Mouse (Mus musculus): Measurements from ENCODE around the gene Hrnr. TPM values are rescaled to one million over a fixed set of nuclear protein-coding genes. Genes with fewer than 3 reads are reported as not detected.
A peak's percentile ranks its signal among the peaks of the same experiment; 100 is the strongest.

The Hrnr gene
- total RNA-seq (2021) = not detected
- long read RNA-seq, experiment 1 = 0 reads
- long read RNA-seq, experiment 2 = 0 reads

GRCm38 (mm10) chr3:93319449-93319848, at the start of gene Hrnr:
Gene Hrnr (plus strand): TSS chr3:93319749.
- no peak for DNase-seq

- DNase-seq = no peak
Observed at GRCm38 (mm10) chr3:93273223-93273622, 46.3 kb upstream of the Hrnr start, which contains the start of gene Flg. Gene Flg (plus strand): TSS chr3:93273523.

GRCm38 (mm10) chr3:93297542-93297941, 22.0 kb upstream of the Hrnr start:
- DNase-seq = no peak

DNA sequence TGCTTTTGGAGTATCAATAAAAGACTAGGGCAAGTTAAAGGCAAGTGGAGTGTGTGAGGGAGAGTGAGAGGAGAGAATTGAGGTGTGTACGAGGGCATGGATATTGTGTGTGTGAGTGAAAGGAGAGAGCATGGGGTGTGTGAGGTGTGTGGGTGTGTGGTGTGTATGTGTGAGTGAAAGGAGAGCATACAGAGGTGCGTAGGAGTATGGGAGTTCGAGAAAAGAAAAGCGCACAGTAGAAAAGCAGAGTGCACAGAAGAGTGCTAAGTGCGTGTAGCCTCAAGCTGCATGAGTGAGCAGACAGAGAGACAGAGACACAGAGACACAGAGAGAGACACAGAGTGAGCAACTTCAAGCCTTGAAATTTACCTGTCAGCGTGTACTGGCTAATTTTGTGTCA, 19.7 kb upstream of the Hrnr start:
- DNase-seq = no peak

DNA sequence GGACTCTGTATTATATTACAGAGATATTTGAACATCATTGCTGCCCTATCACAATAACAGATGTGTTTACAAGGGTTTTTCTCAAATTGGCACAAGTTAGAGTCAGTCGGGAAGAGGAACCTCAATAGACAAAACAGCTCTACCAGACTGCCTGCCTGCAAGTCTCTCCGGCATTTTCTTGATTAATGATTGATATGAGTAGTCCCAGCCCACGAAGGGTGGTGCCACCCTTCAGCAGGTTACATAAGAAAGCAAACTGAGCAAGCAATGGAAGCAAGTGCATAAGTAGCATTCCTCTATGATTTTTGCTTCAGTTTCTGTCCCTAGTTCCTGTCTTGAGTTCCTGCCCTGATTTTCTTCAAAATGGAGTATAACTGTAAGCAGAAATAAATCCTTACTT, 17.7 kb upstream of the Hrnr start:
- DNase-seq = no peak

DNA sequence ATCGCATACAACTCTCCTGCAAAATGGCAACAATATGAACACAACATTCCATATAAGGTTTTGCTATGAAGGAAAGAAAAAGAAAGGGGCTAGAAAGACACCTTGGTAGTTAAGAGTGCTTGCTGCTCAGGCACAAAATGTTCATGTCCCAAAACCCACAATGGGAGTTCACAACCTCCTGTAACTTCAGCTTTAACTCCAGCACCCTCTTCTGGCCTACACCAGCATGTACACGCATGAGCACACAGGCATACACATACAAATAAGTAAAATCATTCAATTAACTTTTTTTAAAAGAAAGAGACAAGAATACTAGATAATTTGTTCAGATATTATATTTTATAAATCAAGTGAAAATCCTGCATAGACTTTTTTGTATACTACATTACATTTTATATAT, 13.4 kb upstream of the Hrnr start:
- DNase-seq = no peak

DNA sequence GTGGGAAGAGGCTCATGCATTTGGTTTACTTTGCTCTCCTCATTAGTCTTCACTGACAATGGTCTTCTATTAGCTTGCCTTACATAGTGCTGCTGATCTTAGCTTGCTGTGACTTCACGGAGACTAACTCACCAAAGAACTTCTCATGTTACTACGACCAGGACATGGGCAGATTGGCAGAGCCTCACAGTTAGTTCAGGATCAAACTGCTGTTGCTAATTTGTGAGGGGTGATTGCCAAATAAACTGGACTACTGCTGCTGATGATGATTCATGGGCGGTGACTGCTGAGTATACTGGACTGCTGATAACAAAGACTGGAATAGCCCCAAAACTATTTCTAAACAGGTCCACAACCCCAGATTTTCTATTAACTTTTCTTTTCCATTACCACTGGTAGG, 8.2 kb upstream of the Hrnr start:
- DNase-seq = no peak

DNA sequence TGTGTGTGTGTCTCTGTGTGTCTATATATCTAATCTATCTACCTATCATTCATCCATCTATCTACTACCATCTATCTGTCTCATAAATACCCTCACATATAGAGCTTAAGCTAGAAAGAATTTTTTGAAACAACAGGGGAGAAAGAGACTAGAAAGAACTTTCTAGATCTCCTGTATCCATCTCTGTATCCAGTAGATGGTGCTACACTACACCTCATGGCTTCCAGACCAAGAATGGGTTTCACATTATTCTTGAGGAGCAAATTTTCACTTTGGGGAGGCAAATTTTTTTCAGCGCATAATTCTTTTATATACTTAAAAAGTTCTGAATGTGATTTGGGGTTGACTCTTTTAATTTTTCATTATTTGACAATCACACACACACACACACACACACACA, 5.2 kb upstream of the Hrnr start:
- no peak for DNase-seq

DNA sequence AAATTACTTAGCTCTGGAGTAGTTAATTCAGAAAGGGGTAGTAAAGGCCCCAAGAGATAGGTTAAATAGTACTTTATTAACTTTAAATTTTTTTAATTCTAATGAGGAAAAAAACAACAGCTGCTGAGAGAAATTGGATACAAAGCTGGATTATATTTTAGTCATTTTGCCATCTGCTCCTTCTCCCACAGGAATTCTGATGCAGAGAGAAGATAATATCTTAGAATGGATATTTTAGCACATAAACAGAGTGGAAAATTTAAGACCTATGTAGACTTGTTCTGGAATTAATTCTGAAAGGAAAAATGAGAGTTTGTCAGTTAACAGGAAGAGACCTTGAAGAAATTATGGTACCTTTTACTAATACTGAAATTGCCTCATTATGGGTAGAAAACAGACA, 18.2 kb downstream of the Hrnr start:
- no peak for DNase-seq

DNA sequence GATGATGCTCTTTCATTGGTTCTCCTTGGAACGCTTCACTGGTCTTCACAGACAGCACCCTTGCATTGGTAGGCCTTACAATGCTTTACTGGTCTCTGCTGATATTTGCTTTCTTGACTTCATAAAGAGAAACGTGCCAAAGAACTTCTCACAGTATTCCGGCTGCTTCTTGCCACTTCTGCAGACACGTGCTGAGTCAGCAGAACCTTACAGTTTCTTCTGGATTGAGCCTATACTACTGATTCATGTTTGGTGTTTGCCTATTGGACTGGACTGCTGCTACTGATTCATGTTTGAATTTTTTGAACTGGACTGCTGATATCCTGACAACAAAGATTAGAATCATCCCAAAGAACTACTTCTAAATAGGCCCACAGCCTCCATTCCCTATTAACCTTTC, 20.5 kb downstream of the Hrnr start:
- DNase-seq = no peak

DNA sequence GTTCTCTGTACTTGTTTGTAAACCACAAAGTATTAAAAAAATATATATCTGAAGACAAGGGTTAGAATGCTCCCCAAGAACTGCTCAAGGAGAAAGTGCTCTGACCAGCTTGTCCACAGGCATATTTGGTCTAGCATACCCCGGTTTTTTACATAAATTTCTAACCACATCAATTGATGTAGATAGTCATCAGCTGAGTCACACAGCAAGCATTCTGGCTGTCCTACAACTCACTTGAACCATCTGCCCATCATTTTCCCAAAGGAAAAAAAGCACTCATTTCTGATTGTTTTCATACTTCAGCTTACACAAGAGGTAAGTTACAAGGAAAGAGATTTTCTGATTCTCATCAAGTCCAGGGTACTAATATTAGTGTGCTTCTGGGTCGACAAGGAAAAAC, 27.3 kb downstream of the Hrnr start:
- DNase-seq = no peak

DNA sequence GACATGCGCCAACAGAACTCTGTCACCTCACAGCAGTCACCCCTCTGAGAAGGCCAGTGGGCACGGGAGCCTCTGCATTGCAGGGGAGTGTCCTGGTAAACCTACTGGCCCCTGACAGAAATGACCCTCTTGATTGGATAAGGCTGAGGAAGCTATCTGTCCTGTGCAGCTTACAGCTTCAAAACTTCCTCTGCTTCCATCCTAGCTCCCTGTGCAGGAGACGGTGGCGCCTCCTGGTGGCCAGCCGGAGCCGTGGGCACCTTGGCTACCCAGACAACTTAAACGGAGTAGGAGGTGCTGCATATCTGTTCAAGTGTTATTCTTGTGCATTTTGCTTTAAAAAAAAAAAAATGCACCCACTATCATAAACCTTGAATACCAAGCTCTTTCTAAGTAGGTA, 40.5 kb downstream of the Hrnr start:
- peak; percentile 18 for DNase-seq

DNA sequence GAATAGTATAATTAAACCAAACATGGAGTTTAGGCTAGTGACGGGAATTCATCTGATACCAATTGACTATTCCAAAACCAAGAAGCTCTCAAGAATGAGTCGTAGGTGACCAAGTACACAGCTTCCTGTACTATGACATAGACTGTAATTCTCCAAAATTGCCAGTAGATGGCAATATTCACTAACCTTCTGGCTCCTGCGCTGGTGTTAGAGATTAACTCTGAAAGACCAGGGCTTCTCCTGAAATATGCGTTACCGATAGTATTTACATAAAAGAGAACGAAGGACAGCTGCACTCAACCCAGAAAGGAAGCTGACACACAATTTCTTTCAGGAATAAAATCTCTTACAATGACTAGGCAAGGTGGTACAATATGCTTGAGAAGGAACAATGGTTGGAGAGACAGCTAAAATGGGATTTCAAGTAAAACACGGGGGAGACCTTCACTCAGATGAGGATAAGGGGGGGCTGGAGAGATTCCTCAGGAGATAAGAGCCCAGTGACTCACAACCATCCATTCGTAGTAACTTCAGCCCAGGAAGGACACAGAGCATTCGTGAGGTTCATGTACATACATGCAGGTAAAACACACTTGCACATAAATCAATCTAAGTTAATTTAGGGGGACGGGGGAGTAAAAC, 42.5 kb downstream of the Hrnr start:
- DNase-seq = no peak

DNA sequence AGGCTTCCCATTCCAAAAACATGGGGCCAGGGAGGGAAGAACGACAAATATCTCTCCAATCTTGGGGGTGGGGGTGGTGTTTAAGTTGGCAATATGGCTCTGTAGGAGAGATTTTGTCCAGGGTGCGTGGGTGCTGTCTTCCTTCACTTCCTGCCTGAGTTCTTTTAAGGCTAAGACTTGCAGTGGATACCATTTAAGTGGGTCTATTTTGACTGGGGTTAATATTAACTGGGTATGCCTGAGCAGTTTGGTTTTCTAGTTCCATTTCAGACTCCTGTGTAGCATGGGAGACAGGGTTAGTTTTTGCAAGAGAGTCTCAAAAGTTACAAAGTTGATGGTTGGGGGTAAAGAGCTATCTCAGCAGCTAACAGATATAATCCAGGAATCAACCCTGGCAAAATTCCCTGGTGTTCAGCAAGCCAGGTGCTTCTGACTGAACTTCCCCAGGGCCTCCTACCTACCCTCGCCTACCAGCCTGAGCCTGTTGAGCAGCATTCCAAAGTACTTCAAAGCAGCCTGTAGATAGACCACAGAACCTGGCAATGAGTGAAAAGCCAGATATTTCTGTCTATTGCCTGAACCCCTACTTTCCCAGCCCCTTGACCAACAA, 47.5 kb downstream of the Hrnr start:
- DNase-seq = no peak

DNA sequence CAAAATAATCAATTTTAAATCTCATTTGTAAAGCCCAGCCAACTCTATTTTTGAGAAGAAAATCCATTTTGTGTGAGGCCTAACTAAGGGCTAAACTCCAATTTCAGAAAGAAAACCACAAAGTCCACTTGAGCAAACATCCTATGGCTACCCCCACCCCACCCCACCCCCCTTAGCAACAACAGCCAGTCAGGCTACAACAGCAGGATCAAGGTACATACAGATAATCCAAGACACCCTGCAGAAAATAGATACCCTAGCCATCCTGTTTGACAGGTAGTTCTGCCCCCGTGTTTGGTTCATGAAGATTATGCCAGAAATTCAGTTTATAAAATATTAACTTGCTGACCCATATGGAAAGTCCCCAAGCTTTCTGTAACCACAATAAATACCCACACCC, 48.6 kb downstream of the Hrnr start:
- no peak for DNase-seq

DNA sequence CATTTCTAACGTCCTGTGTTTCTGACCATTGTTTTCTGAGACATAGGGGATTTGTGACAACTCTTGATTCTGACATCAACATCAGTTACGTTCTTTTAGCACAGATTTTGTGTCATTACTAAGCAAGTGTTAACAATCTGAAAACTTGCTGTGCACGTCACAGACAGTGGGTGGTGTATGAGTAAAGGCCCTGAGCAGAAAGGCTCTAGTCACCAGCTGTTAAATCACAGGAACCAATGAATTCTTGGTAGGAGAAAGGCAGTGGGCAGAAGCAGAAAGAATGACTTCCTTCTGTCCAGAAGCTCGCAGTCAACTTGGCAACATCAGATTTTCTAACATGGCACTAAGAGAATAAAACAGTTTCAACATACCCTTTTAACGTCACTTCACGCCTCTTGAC, 53.9 kb downstream of the Hrnr start:
- no peak for DNase-seq

DNA sequence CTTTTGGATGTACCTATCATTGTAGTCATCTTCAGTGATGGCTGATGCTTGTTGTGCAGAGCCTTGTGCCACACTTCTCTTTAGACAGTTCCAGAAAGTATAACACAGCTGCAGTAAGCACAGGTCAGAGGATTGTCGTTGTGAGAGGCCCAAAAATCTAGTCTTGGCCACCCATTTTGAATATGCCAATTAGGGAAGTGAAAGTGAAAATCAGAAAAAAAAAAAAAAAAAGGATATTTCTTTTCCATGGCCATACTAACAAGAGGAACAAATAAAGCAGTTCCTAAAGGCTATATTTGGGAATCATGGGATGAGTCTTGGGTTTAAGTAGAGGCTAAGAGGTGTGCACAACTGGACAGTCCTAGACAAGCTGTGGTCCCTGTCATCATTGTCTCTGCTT, 55.6 kb downstream of the Hrnr start:
- no peak for DNase-seq

DNA sequence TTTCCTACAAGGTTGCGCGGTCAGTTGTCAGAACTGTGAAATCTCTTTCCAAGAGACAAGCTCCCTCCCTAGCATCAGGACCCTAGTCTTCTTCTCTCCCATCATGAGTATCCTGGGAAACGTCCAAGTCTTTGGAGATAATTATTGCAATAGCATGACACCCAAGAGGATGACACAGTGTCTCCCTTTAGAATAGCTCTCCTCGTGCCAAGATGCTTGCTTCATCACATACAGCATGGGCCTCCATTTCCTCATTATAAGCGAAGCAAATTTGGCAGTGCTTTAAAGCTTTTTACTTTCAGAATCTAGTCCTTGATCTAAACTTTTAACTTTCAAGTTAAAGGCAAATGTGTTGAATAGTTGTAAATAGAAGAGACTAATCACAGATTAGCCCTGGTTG, 56.1 kb downstream of the Hrnr start:
- DNase-seq = no peak

GRCm38 (mm10) chr3:93378146-93378545, 58.6 kb downstream of the Hrnr start:
- DNase-seq = no peak

Other genes with a start within 250 kb of the Hrnr start
- not detected for gene Crnn, start 175.0 kb upstream of the Hrnr start, total RNA-seq (2021)
- gene Flg2, start 122.5 kb upstream of the Hrnr start, total RNA-seq (2021) = not detected
- not detected for gene Flg, start 46.2 kb upstream of the Hrnr start, total RNA-seq (2021)
- not detected for gene Rptn, start 74.0 kb downstream of the Hrnr start, total RNA-seq (2021)
- gene Tchh, start 122.6 kb downstream of the Hrnr start, total RNA-seq (2021) = under 1 TPM in 1 of 2 experiments, not detected in 1; 0.05 TPM
- gene Tchhl1, start 149.0 kb downstream of the Hrnr start, total RNA-seq (2021) = not detected
- gene S100a11, start 200.7 kb downstream of the Hrnr start, total RNA-seq (2021) = 10 to 100 TPM; 50.6 to 90.7 TPM
- 10 to 100 TPM; 63.9 to 85.7 TPM for gene S100a10, start 235.3 kb downstream of the Hrnr start, total RNA-seq (2021)

Data from gastrocnemius, postnatal 25 days (tissue).